Mouse (Mus musculus) heart, adult 2 months (tissue): Measurements from ENCODE around the gene Gm10803. TPM values are rescaled to one million over a fixed set of nuclear protein-coding genes. Genes with fewer than 3 reads are reported as not detected.

ENCODE experiments used
- DNase-seq, 2 experiments: peaks; one replicate each; pipeline ENCODE4 v3.0.0; 2021
- H3K27ac ChIP-seq: fragments of 200-600 bp; 2 replicates; pipeline ENCODE4 v1.8.1; 2022
- H3K27me3 ChIP-seq: fragments of 200-500 bp; 2 replicates; pipeline ENCODE4 v1.6.1; 2012; ENCODE audit warnings: mild to moderate bottlenecking, low read length, inconsistent platforms, mixed read lengths; ENCODE audit not compliant: control insufficient read depth, insufficient read depth
- H3K36me3 ChIP-seq: fragments of 200-500 bp; 2 replicates; pipeline ENCODE4 v1.6.1; 2012; ENCODE audit warnings: low read length, inconsistent platforms; ENCODE audit not compliant: control insufficient read depth, insufficient read depth
- H3K4me1 ChIP-seq: fragments of 200-500 bp; 2 replicates; pipeline ENCODE4 v1.6.1; 2011; ENCODE audit warnings: low read length; ENCODE audit not compliant: control insufficient read depth, insufficient read depth
- H3K4me3 ChIP-seq: fragments of 200-600 bp; 2 replicates; pipeline ENCODE4 v1.8.1; 2022
- H3K79me2 ChIP-seq: fragments of 200-500 bp; replicated peaks from 2 replicates; pipeline ENCODE4 v1.6.1; 2012; ENCODE audit warnings: mild to moderate bottlenecking, inconsistent platforms, low read length, moderate library complexity, mixed read lengths; ENCODE audit not compliant: control insufficient read depth, insufficient read depth
- H3K9ac ChIP-seq: fragments of 200-500 bp; 2 replicates; pipeline ENCODE4 v1.6.1; 2012; ENCODE audit warnings: low read depth, mild to moderate bottlenecking, control low read depth, inconsistent platforms, low read length, mixed read lengths
- CTCF ChIP-seq: fragments of 200-600 bp; IDR thresholded peaks from 2 replicates; pipeline ENCODE4 v1.8.1; 2022; ENCODE audit warnings: antibody characterized with exemption, mild to moderate bottlenecking, moderate library complexity
- EP300 ChIP-seq: fragments of 200-500 bp; IDR thresholded peaks from 2 replicates; pipeline ENCODE4 v1.6.1; 2011; ENCODE audit warnings: low read depth, low read length, control low read depth; ENCODE audit not compliant: insufficient read depth
- POLR2A ChIP-seq: fragments of 200-500 bp; IDR thresholded peaks from 2 replicates; pipeline ENCODE4 v1.6.1; 2011; ENCODE audit warnings: mild to moderate bottlenecking, low read depth, low read length, control low read depth; ENCODE audit not compliant: insufficient read depth
- WGBS: fragments of 180-500 bp; shearing (Covaris S2); methylation state at CpG from one replicate; pipeline ENCODE4 v1.1.7; 2018; 5-methylcytosine and 5-hydroxymethylcytosine counted together
- intact Hi-C: fragments of 180-260 bp; cut with DNase I; formaldehyde crosslinking; loops from one replicate; pipeline ENCODE4 v1.15.1; 2025
- polyA plus RNA-seq: library from polyadenylated mRNA; depleted of rRNA; stranded (reverse); fragments of >200 nt; gene quantifications from 2 replicates; pipeline ENCODE4 v1.2.3, GENCODE M21; 2012
- total RNA-seq, 2 experiments: library from RNA; stranded (reverse); gene quantifications; 2 replicates each; pipeline ENCODE4 v1.2.3; 2021

The Gm10803 gene
- total and polyA plus RNA-seq, 3 experiments, result not detected

DNA sequence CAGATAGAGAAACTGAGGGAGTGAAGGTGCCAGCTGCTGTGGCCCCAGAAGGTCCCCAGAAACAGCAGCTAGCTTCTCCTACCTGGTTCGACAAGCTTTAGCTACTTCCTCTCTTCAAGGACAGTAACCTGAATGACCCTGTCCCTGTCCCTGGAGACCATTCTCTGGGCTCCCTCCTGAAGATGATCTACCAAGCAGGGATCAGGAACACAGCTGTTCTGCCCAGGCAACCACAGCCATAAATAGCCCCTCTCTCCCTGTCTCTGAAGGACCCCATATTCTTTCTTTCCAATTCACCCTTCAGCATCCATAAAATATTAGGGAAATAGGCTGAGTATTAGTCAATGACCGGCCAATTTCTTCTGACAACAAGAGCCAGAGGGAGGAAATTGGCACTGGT lies 18.6 kb upstream of the Gm10803 start:
- H3K27me3 ChIP-seq, result no peaks in the 10 kb centered on the region
- H3K36me3 ChIP-seq, result no peaks in the 10 kb centered on the region
- no peak for DNase-seq
- no peak overlapping the region for H3K9ac ChIP-seq
- TF ChIP-seq EP300 (no peak), POLR2A (no peak), CTCF (no peak)
- H3K4me3 ChIP-seq, result no peak overlapping the region
- 77% methylated on average over 2 of the region's 2 CpGs for WGBS
- no peak overlapping the region for H3K27ac ChIP-seq
- intact Hi-C loops, result no loop called here
- H3K4me1 ChIP-seq, result no peaks in the 10 kb centered on the region
- no peaks in the 10 kb centered on the region for H3K79me2 ChIP-seq

DNA sequence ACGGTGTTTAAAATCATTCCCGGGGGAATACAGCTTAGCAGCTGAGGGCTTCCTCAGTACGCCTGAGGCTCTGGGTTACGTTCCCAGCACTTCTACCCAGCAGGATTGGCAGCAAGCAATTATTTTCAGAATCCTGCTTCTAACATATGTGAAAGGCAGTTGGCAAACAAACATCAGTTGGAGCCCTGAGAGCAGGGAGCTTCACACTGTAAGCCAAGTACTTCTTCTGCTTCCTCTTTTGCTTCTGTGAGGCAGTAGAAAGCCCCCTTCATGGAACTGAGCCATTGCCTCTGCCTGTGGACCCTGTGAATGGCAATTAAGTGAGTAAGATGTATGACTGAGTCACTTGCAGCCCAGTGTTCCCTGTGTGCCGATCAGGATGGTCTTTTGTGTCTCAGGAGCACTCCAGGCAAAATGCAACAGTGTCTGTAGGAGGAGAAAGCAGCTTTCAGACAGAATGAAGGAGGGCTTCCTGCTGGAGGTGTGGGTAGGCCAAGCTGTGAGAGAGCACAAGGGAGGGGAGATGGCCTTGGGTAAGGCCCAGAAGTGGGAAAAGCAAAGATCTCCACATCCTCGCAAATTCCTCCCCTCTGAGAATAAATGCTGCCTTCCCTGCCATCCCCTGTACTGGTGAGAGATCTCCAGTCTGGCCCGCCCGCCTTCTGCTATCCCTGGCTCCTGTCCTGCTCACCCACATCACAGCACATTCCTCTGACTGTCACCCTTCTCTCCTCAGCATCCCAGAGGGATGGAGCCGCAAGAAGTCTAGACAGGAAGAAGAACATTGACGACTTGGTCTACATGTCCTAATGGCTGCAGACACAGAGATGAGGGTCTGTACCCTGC lies 7.5 kb upstream of the Gm10803 start:
- TF ChIP-seq CTCF, result no peak
- TF ChIP-seq POLR2A, result no peak
- TF ChIP-seq EP300, result no peak
- intact Hi-C loops, result no loop called here
- H3K4me1 ChIP-seq, result no peaks in the 10 kb centered on the region

DNA sequence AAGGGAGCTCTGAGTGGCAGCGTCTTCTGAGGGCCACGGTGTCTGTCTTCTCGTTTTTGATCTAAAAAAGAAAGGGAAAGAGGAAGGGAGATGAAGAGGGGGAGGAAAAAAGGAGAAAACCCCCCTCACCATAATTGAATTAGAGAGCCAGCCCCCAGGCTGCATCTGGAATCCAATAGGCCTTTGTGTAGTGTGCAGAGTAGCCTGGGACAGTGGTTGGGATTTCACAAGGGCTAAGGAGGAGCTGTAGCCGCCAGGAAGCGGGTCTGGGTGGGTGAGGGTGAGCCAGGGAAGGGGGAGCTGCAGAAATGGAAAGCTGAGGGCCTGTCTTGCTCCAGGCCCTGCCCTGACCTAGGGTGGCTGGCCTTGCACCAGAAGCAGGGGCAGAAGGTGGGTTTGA lies 6.5 kb upstream of the Gm10803 start:
- Histone ChIP-seq H3K4me1 (no peaks in the 10 kb centered on the region), H3K27me3 (no peaks in the 10 kb centered on the region), H3K36me3 (no peaks in the 10 kb centered on the region), H3K79me2 (no peaks in the 10 kb centered on the region), H3K4me3 (no peak overlapping the region), H3K9ac (no peak overlapping the region), H3K27ac (no peak overlapping the region)
- TF ChIP-seq EP300 (no peak), POLR2A (no peak), CTCF (no peak)
- WGBS, result 72% methylated on average over 5 of the region's 5 CpGs
- no peak for DNase-seq
- intact Hi-C loops, result no loop called here

More for the DNA sequence above, 7.5 kb upstream of the Gm10803 start:
- 66% methylated on average over 10 of the region's 10 CpGs for WGBS
- Histone ChIP-seq H3K79me2 (no peaks in the 10 kb centered on the region), H3K4me3 (no peak overlapping the region), H3K27me3 (no peaks in the 10 kb centered on the region), H3K27ac (no peak overlapping the region), H3K36me3 (no peaks in the 10 kb centered on the region), H3K9ac (no peak overlapping the region)
- no peak for DNase-seq

DNA sequence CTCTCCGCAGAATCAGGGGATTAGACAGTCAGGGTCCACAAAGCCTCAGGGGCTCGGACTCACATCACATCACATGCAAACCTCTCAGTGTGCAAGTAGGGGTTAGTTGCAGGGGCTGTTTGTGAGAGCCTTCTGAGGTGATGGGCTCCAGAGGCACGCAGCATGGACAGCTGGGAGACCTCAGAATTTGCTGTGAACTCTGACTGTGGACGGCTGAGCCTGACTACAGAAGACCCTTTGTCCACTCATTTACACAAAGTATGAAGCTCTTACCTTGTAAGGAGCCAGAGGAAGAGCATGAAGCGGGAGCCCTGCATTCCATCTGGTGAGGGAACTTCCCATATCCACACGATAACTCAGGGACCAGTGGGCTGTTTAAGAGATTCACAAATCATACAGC lies 5.3 kb downstream of the Gm10803 start:
- intact Hi-C loops, result no loop called here

DNA sequence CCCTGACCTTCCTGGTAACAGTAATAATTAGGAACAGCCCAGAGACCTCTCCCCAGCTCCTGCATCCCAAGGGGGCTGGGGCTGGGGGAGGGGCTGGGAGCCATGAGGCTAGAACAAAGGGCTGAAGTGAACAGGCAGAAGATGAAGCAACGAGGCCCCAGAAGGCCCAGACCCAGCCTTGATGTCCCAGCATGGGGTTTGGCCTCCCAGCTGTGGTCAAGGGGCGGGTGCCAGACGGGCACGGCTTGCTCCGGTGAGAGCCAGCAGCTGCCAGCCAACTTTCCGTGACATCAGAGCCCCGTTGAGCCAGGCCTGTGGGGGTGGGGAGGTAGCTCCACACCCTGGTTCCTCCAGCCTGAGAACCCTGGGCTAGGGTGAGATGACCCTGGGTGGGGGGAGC lies 7.3 kb downstream of the Gm10803 start:
- H3K9ac ChIP-seq, result no peak overlapping the region
- H3K79me2 ChIP-seq, result no peaks in the 10 kb centered on the region
- H3K27me3 ChIP-seq, result no peaks in the 10 kb centered on the region
- TF ChIP-seq POLR2A (no peak), EP300 (peak; percentile 73; the same call in 1 of the 2 replicates), CTCF (no peak)
- no peaks in the 10 kb centered on the region for H3K4me1 ChIP-seq
- 35% methylated on average over 7 of the region's 7 CpGs for WGBS
- H3K27ac ChIP-seq, result peak overlapping the region; percentile 55
- H3K4me3 ChIP-seq, result no peak overlapping the region
- DNase-seq, result peak; percentile 79 to 85
- H3K36me3 ChIP-seq, result no peaks in the 10 kb centered on the region
- intact Hi-C loops, result no loop called here

More for the DNA sequence above, 5.3 kb downstream of the Gm10803 start:
- Histone ChIP-seq H3K36me3 (no peaks in the 10 kb centered on the region), H3K4me1 (no peaks in the 10 kb centered on the region), H3K27ac (no peak overlapping the region), H3K79me2 (no peaks in the 10 kb centered on the region), H3K27me3 (no peaks in the 10 kb centered on the region), H3K9ac (no peak overlapping the region), H3K4me3 (no peak overlapping the region)
- WGBS, result 54% methylated on average over 6 of the region's 6 CpGs
- TF ChIP-seq POLR2A (no peak), EP300 (no peak), CTCF (no peak)
- DNase-seq, result no peak

DNA sequence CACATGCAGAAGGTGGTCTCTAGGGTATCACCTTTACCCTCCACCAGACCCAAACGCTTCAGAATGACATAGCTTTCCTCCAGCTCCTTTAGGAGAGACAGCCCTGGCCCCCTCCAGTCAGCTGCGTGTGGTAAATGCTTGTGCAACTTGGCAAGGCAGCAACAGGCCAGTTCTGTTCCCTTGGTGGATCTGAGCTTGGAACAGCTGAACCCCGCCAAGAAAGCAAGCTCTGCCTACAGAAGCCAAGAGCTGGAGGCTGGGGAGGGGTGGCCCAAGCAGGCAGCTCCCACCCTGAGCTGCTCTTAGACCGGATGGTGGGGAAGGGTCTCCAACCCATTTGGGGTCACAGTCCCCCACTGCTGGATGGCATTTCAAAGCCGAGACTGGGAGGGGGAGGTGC lies 12.2 kb downstream of the Gm10803 start:
- no peak overlapping the region for H3K27ac ChIP-seq
- H3K36me3 ChIP-seq, result no peaks in the 10 kb centered on the region
- TF ChIP-seq POLR2A, result no peak
- no peak for TF ChIP-seq EP300
- TF ChIP-seq CTCF, result no peak
- DNase-seq, result peak in 1 of 2 experiments; percentile 31
- H3K4me3 ChIP-seq, result no peak overlapping the region
- H3K79me2 ChIP-seq, result no peaks in the 10 kb centered on the region
- H3K27me3 ChIP-seq, result no peaks in the 10 kb centered on the region
- H3K9ac ChIP-seq, result no peak overlapping the region
- intact Hi-C loops, result loop anchor here (5.0 kb wide), 1 partner anchor 35 kb away; no protein-coding TSS in a partner anchor
- 61% methylated on average over 5 of the region's 5 CpGs for WGBS
- H3K4me1 ChIP-seq, result no peaks in the 10 kb centered on the region
